Mouse (Mus musculus) layer of hippocampus, postnatal 36 days (tissue): ENCODE measurements around the gene Itpr1. TPM values are rescaled to one million over a fixed set of nuclear protein-coding genes. Genes with fewer than 3 reads are reported as not detected.

ENCODE experiments used
- DNase-seq, 2 experiments: peaks; one replicate each; pipeline ENCODE4 v3.0.0; 2022
- total RNA-seq, 2 experiments: library from RNA; stranded (reverse); gene quantifications; 2 replicates each; pipeline ENCODE4 v1.2.3; 2021

The Itpr1 gene
- total RNA-seq, 2 experiments from 2014 or later: 290 to 296 TPM

GRCm38 (mm10) chr6:108325948-108326411 is 113.1 kb downstream of the Itpr1 start:
- no peak for DNase-seq

- no peak for DNase-seq
Measured at GRCm38 (mm10) chr6:108326751-108327161, 113.9 kb downstream of the Itpr1 start.

- DNase-seq: no peak
Measured at GRCm38 (mm10) chr6:108327561-108327960, 114.7 kb downstream of the Itpr1 start.

GRCm38 (mm10) chr6:108328296-108328695 is 115.4 kb downstream of the Itpr1 start:
- DNase-seq: no peak

GRCm38 (mm10) chr6:108330461-108330860 is 117.6 kb downstream of the Itpr1 start:
- DNase-seq: no peak

GRCm38 (mm10) chr6:108331268-108331667 is 118.4 kb downstream of the Itpr1 start:
- DNase-seq: no peak

- no peak for DNase-seq
Measured at GRCm38 (mm10) chr6:108334059-108334458, 121.2 kb downstream of the Itpr1 start.

- no peak for DNase-seq
Measured at GRCm38 (mm10) chr6:108335202-108335823, 122.4 kb downstream of the Itpr1 start.

- no peak for DNase-seq
Measured at GRCm38 (mm10) chr6:108336506-108336905, 123.6 kb downstream of the Itpr1 start.

GRCm38 (mm10) chr6:108337289-108337688 is 124.4 kb downstream of the Itpr1 start:
- no peak for DNase-seq

- no peak for DNase-seq
Measured at GRCm38 (mm10) chr6:108338362-108338761, 125.5 kb downstream of the Itpr1 start.

- no peak for DNase-seq
Measured at GRCm38 (mm10) chr6:108342989-108343388, 130.1 kb downstream of the Itpr1 start.

GRCm38 (mm10) chr6:108343781-108344310 is 130.9 kb downstream of the Itpr1 start:
- no peak for DNase-seq

GRCm38 (mm10) chr6:108350801-108351200 is 137.9 kb downstream of the Itpr1 start:
- DNase-seq: no peak

GRCm38 (mm10) chr6:108351998-108352397 is 139.1 kb downstream of the Itpr1 start:
- DNase-seq: no peak

- DNase-seq: no peak
Measured at GRCm38 (mm10) chr6:108367412-108367811, 154.5 kb downstream of the Itpr1 start.

- no peak for DNase-seq
Measured at GRCm38 (mm10) chr6:108369031-108369430, 156.1 kb downstream of the Itpr1 start.

- no peak for DNase-seq
Measured at GRCm38 (mm10) chr6:108371347-108371893, 158.5 kb downstream of the Itpr1 start.

- no peak for DNase-seq
Measured at GRCm38 (mm10) chr6:108374019-108374418, 161.1 kb downstream of the Itpr1 start.

GRCm38 (mm10) chr6:108379041-108379440 is 166.1 kb downstream of the Itpr1 start:
- no peak for DNase-seq

- DNase-seq: no peak
Measured at GRCm38 (mm10) chr6:108380209-108380608, 167.3 kb downstream of the Itpr1 start.

- no peak for DNase-seq
Measured at GRCm38 (mm10) chr6:108390624-108391324, 177.9 kb downstream of the Itpr1 start.

- no peak for DNase-seq
Measured at GRCm38 (mm10) chr6:108393131-108393530, 180.2 kb downstream of the Itpr1 start.
